Mouse (Mus musculus) megakaryocyte-erythroid progenitor cell, adult 5-6 weeks (primary cell): ENCODE data around the gene Fam199x. TPM values are rescaled to one million over a fixed set of nuclear protein-coding genes. Genes with fewer than 3 reads are reported as not detected.

Experiments used
- ATAC-seq: replicated peaks from 2 replicates; pipeline ENCODE4 v1.8.0; 2016; ENCODE audit warnings: mild to moderate bottlenecking, inconsistent platforms; ENCODE audit not compliant: severe bottlenecking, poor library complexity, low FRiP score, low TSS enrichment
- total RNA-seq, 2 experiments: library from RNA; stranded (forward) in 1 of 2; stranded (reverse) in 1 of 2; fragments of 200-1000, 215-1000 nt in 1 of 2; fragments of >200 nt in 1 of 2; fragmentation: Nextera tagmentation in 1 of 2; gene quantifications; 2 replicates each; pipeline ENCODE4 v1.2.3; 2014 to 2017

Gene Fam199x
- total RNA-seq (2014; fragmentation: Nextera tagmentation) (3.4 and 5.5 TPM in 2 replicates), total RNA-seq (2017) (7.1 and 10.6 TPM in 2 replicates)

GRCm38 (mm10) chrX:137049425-137050225 is at the start of gene Fam199x:
TSS of gene Fam199x (plus strand) at chrX:137049594.
- peak; percentile 100 for ATAC-seq

GRCm38 (mm10) chrX:137015099-137015709 is 34.2 kb upstream of the Fam199x start:
- ATAC-seq = peak; percentile 94

- no peak for ATAC-seq
Measured at GRCm38 (mm10) chrX:137017668-137018067, 31.7 kb upstream of the Fam199x start.

GRCm38 (mm10) chrX:137019310-137019709 is 30.1 kb upstream of the Fam199x start:
- ATAC-seq = peak; percentile 89

GRCm38 (mm10) chrX:137030916-137031315 is 18.5 kb upstream of the Fam199x start:
- ATAC-seq = no peak

GRCm38 (mm10) chrX:137031726-137032125 is 17.7 kb upstream of the Fam199x start:
- ATAC-seq = no peak

- ATAC-seq = no peak
Measured at GRCm38 (mm10) chrX:137034322-137034721, 15.1 kb upstream of the Fam199x start.

- ATAC-seq = no peak; the same call in 1 of the 2 replicates
Measured at GRCm38 (mm10) chrX:137037470-137037999, 11.9 kb upstream of the Fam199x start.

GRCm38 (mm10) chrX:137038000-137038483 is 11.4 kb upstream of the Fam199x start, which contains the start of gene Slc25a53:
TSS of gene Slc25a53 (minus strand) at chrX:137038302.
- peak; percentile 98 for ATAC-seq

GRCm38 (mm10) chrX:137038502-137038901 is 10.9 kb upstream of the Fam199x start:
- ATAC-seq = no peak

- ATAC-seq = 0 out of 2 replicates have a peak, but pooled peaks have one; percentile 20
Measured at GRCm38 (mm10) chrX:137049060-137049424, 352 bp upstream of the Fam199x start.

GRCm38 (mm10) chrX:137063202-137063601 is 13.8 kb downstream of the Fam199x start:
- ATAC-seq = no peak

- no peak for ATAC-seq
Measured at GRCm38 (mm10) chrX:137104531-137104930, 55.1 kb downstream of the Fam199x start.

- no peak for ATAC-seq
Measured at GRCm38 (mm10) chrX:137106498-137106897, 57.1 kb downstream of the Fam199x start.

GRCm38 (mm10) chrX:137118097-137118746 is 68.8 kb downstream of the Fam199x start:
- ATAC-seq = peak; percentile 79

- ATAC-seq = no peak
Measured at GRCm38 (mm10) chrX:137119675-137120423, 70.5 kb downstream of the Fam199x start.

GRCm38 (mm10) chrX:137121718-137122117 is 72.3 kb downstream of the Fam199x start, which contains the start of gene Esx1:
TSS of gene Esx1 (minus strand) at chrX:137122083.
- no peak for ATAC-seq

- ATAC-seq = no peak
Measured at GRCm38 (mm10) chrX:137127542-137127941, 78.1 kb downstream of the Fam199x start.
